Mouse (Mus musculus) forebrain, embryonic 13.5 days (tissue): ENCODE measurements around the gene Slc41a2. TPM values are rescaled to one million over a fixed set of nuclear protein-coding genes. Genes with fewer than 3 reads are reported as not detected.

ENCODE experiments used
- ATAC-seq: fragments of 200-750 bp; cut with Nextera tagmentation; 2 replicates; pipeline ENCODE4 v1.8.0; 2017
- H3K27ac ChIP-seq: fragments of 300-500 bp; sonication (generic); 2 replicates; pipeline ENCODE4 v1.5.1; 2015; ENCODE audit warnings: inconsistent platforms, mild to moderate bottlenecking, moderate library complexity
- H3K27me3 ChIP-seq: fragments of 300-500 bp; sonication (generic); 2 replicates; pipeline ENCODE4 v1.6.1; 2015; ENCODE audit warnings: mild to moderate bottlenecking, inconsistent platforms
- H3K36me3 ChIP-seq: fragments of 300-500 bp; sonication (generic); 2 replicates; pipeline ENCODE4 v1.6.1; 2015; ENCODE audit warnings: mild to moderate bottlenecking, inconsistent platforms; ENCODE audit not compliant: poor library complexity, severe bottlenecking
- H3K4me1 ChIP-seq: fragments of 300-500 bp; sonication (generic); 2 replicates; pipeline ENCODE4 v1.6.1; 2015; ENCODE audit warnings: inconsistent platforms
- H3K4me2 ChIP-seq: fragments of 300-500 bp; sonication (generic); 2 replicates; pipeline ENCODE4 v1.6.1; 2015; ENCODE audit warnings: inconsistent platforms, mild to moderate bottlenecking, moderate library complexity
- H3K4me3 ChIP-seq: fragments of 300-500 bp; sonication (generic); 2 replicates; pipeline ENCODE4 v1.5.1; 2015; ENCODE audit warnings: mild to moderate bottlenecking, inconsistent platforms
- H3K9ac ChIP-seq: fragments of 300-500 bp; sonication (generic); 2 replicates; pipeline ENCODE4 v1.6.1; 2015; ENCODE audit warnings: mild to moderate bottlenecking, inconsistent platforms
- H3K9me3 ChIP-seq: fragments of 300-500 bp; sonication (generic); replicated peaks from 2 replicates; pipeline ENCODE4 v1.6.1; 2016; ENCODE audit warnings: inconsistent platforms
- WGBS: fragments of 180-500 bp; shearing (Covaris S2); methylation state at CpG from one replicate; pipeline ENCODE4 v1.1.7; 2015; 5-methylcytosine and 5-hydroxymethylcytosine counted together
- polyA plus RNA-seq: library from polyadenylated mRNA; unstranded; fragments of >200 nt; fragmentation: Nextera tagmentation; extraction: Ambion mirVana; gene quantifications from 2 replicates; pipeline ENCODE4 v1.2.1, GENCODE M21; 2015

Slc41a2 gene
- polyA plus RNA-seq, 1 experiment from 2014 or later: 0.92 TPM

DNA sequence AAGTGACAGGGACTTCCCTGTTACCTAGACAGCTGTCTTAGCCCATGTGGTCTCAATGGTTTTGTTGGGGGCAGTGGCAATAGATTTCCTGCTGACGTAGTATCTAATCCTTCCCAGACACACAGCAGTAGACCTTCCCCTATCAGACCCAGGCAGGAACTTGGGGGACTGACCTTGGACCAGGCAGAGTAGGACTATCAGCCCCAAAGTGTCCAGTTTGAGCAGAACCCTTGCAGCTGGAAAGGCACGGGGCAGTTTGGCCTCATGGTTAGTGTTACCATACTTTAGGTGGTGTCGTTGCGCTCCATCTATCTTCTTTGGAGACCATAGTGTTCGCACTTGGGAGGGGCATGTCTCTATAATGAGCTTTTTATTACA is 8.7 kb upstream of the Slc41a2 start:
- H3K4me2 ChIP-seq: no peak overlapping the region
- no peaks in the 10 kb centered on the region for H3K9me3 ChIP-seq
- ATAC-seq: no peak
- no peak overlapping the region for H3K9ac ChIP-seq
- WGBS: 86% methylated on average over 5 of the region's 5 CpGs
- H3K4me3 ChIP-seq: no peak overlapping the region
- no peaks in the 10 kb centered on the region for H3K27me3 ChIP-seq
- no peak overlapping the region for H3K27ac ChIP-seq
- no peaks in the 10 kb centered on the region for H3K4me1 ChIP-seq
- H3K36me3 ChIP-seq: no peaks in the 10 kb centered on the region

GRCm38 (mm10) chr10:83345693-83346358 is 8.1 kb upstream of the Slc41a2 start:
- Histone ChIP-seq H3K27ac (no peak overlapping the region), H3K27me3 (no peaks in the 10 kb centered on the region), H3K9me3 (no peaks in the 10 kb centered on the region), H3K4me1 (no peaks in the 10 kb centered on the region), H3K9ac (no peak overlapping the region), H3K36me3 (no peaks in the 10 kb centered on the region), H3K4me3 (no peak overlapping the region), H3K4me2 (no peak overlapping the region)
- WGBS: 45% methylated on average over 7 of the region's 7 CpGs
- ATAC-seq: no peak

- Histone ChIP-seq H3K4me2 (no peak overlapping the region), H3K9me3 (no peaks in the 10 kb centered on the region), H3K36me3 (no peaks in the 10 kb centered on the region), H3K4me3 (no peak overlapping the region), H3K4me1 (no peaks in the 10 kb centered on the region), H3K9ac (no peak overlapping the region), H3K27me3 (peaks cover 10% of the 10 kb centered on the region; the same call in 1 of the 2 replicates), H3K27ac (no peak overlapping the region)
- WGBS: 45% methylated on average over 2 of the region's 2 CpGs
- ATAC-seq: no peak
These were observed 6.4 kb upstream of the Slc41a2 start for GRCm38 (mm10) chr10:83343828-83344685.

DNA sequence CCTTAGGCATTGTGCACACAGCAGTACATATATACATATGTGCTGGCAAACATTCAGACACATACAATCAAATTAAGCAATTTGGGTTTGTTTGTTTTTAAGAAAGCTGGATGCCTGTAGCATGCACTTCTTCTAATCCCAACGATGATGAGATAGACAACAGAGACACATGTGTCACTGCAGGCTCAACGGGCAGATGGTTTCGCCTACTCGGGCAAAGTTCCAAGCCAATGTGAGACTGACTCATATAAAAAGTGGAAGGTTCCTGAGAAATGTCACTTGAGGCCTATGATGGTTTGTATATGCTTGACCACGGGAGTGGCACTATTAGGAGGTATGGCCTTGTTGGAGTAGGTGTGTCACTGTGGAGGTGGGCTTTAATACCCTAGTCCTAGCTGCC is 5.5 kb upstream of the Slc41a2 start:
- ATAC-seq: no peak
- no peaks in the 10 kb centered on the region for H3K36me3 ChIP-seq
- peaks cover 16% of the 10 kb centered on the region; the same call in 1 of the 2 replicates for H3K27me3 ChIP-seq
- no peak overlapping the region for H3K4me3 ChIP-seq
- H3K4me2 ChIP-seq: no peak overlapping the region
- H3K9ac ChIP-seq: no peak overlapping the region
- WGBS: 87% methylated on average over 5 of the region's 5 CpGs
- H3K9me3 ChIP-seq: no peaks in the 10 kb centered on the region
- H3K4me1 ChIP-seq: no peaks in the 10 kb centered on the region
- no peak overlapping the region for H3K27ac ChIP-seq

GRCm38 (mm10) chr10:83341226-83341625 is 3.5 kb upstream of the Slc41a2 start:
- H3K4me3 ChIP-seq: no peak overlapping the region
- H3K4me2 ChIP-seq: no peak overlapping the region
- peaks cover 24% of the 10 kb centered on the region for H3K27me3 ChIP-seq
- WGBS: 46% methylated on average over 2 of the region's 2 CpGs
- H3K4me1 ChIP-seq: peaks cover 10% of the 10 kb centered on the region
- H3K27ac ChIP-seq: no peak overlapping the region
- H3K36me3 ChIP-seq: no peaks in the 10 kb centered on the region
- no peaks in the 10 kb centered on the region for H3K9me3 ChIP-seq
- H3K9ac ChIP-seq: no peak overlapping the region
- no peak for ATAC-seq

GRCm38 (mm10) chr10:83337971-83338598 is 403 bp upstream of the Slc41a2 start:
- 46% methylated on average over 8 of the region's 9 CpGs for WGBS
- no peaks in the 10 kb centered on the region for H3K9me3 ChIP-seq
- ATAC-seq: no peak; the same call in 1 of the 2 replicates
- peak overlapping the region; percentile 55 for H3K4me3 ChIP-seq
- H3K27ac ChIP-seq: peak overlapping the region; percentile 37; the same call in 1 of the 2 replicates
- no peaks in the 10 kb centered on the region for H3K36me3 ChIP-seq
- H3K4me1 ChIP-seq: peaks cover 12% of the 10 kb centered on the region
- peaks cover 49% of the 10 kb centered on the region for H3K27me3 ChIP-seq
- H3K9ac ChIP-seq: peak overlapping the region; percentile 74
- peak overlapping the region; percentile 91 for H3K4me2 ChIP-seq

GRCm38 (mm10) chr10:83336336-83336735 is 1.3 kb downstream of the Slc41a2 start:
- H3K4me2 ChIP-seq: peak overlapping the region; percentile 32
- no peak overlapping the region for H3K27ac ChIP-seq
- H3K27me3 ChIP-seq: peaks cover 49% of the 10 kb centered on the region
- no peak for ATAC-seq
- WGBS: 12% methylated on average over 7 of the region's 7 CpGs
- H3K4me3 ChIP-seq: no peak overlapping the region
- no peak overlapping the region for H3K9ac ChIP-seq
- H3K4me1 ChIP-seq: peaks cover 12% of the 10 kb centered on the region
- no peaks in the 10 kb centered on the region for H3K36me3 ChIP-seq
- no peaks in the 10 kb centered on the region for H3K9me3 ChIP-seq

- Histone ChIP-seq H3K36me3 (no peaks in the 10 kb centered on the region), H3K4me3 (no peak overlapping the region), H3K4me1 (peaks cover 8% of the 10 kb centered on the region; the same call in 1 of the 2 replicates), H3K27ac (no peak overlapping the region), H3K9me3 (no peaks in the 10 kb centered on the region), H3K27me3 (peaks cover 28% of the 10 kb centered on the region), H3K9ac (no peak overlapping the region), H3K4me2 (no peak overlapping the region)
- WGBS: 90% methylated on average over 11 of the region's 11 CpGs
- no peak for ATAC-seq
These were observed 5.1 kb downstream of the Slc41a2 start for GRCm38 (mm10) chr10:83332581-83332980.

DNA sequence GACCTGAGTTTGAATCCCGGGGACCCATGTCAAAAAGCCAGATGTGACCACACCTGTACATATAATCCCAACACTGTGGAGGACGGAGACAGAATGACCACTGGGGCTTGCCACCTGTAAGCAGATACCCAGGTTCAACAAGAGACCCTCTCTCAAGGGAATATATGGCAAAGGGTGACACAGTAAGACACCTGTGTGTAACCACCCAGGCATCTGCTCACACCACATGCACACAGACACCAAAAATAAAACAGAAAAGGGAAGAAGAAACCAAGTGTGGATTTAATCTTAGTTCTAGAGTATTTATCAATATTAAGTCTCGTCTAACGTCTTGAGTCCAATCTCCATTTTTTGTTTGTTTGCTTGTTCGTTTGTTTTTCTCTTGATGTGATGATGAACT is 5.9 kb downstream of the Slc41a2 start:
- Histone ChIP-seq H3K9ac (no peak overlapping the region), H3K27me3 (peaks cover 28% of the 10 kb centered on the region), H3K4me1 (0 out of 2 replicates have a peak, but pooled peaks cover 5% of the 10 kb centered on the region), H3K4me3 (no peak overlapping the region), H3K36me3 (no peaks in the 10 kb centered on the region), H3K27ac (no peak overlapping the region), H3K9me3 (no peaks in the 10 kb centered on the region), H3K4me2 (no peak overlapping the region)
- WGBS: 90% methylated on average over 5 of the region's 5 CpGs
- no peak for ATAC-seq

- Histone ChIP-seq H3K4me1 (no peaks in the 10 kb centered on the region), H3K9ac (no peak overlapping the region), H3K4me2 (no peak overlapping the region), H3K27me3 (peaks cover 17% of the 10 kb centered on the region), H3K27ac (no peak overlapping the region), H3K4me3 (no peak overlapping the region), H3K36me3 (no peaks in the 10 kb centered on the region), H3K9me3 (no peaks in the 10 kb centered on the region)
- ATAC-seq: no peak
- whole genome bisulfite sequencing: 79% methylated on average over 6 of the region's 6 CpGs
These were observed 7.3 kb downstream of the Slc41a2 start for GRCm38 (mm10) chr10:83330336-83330735.

GRCm38 (mm10) chr10:83328791-83329190 is 8.9 kb downstream of the Slc41a2 start:
- 74% methylated on average over 5 of the region's 5 CpGs for WGBS
- no peak for ATAC-seq
- no peak overlapping the region for H3K27ac ChIP-seq
- H3K4me2 ChIP-seq: no peak overlapping the region
- peaks cover 2% of the 10 kb centered on the region for H3K27me3 ChIP-seq
- H3K36me3 ChIP-seq: no peaks in the 10 kb centered on the region
- H3K4me3 ChIP-seq: no peak overlapping the region
- H3K9me3 ChIP-seq: no peaks in the 10 kb centered on the region
- no peaks in the 10 kb centered on the region for H3K4me1 ChIP-seq
- H3K9ac ChIP-seq: no peak overlapping the region

- ATAC-seq: no peak
These were observed 10.9 kb downstream of the Slc41a2 start for GRCm38 (mm10) chr10:83326648-83327285.

More at GRCm38 (mm10) chr10:83326648-83327285, 10.9 kb downstream of the Slc41a2 start:
- Histone ChIP-seq H3K4me3 (no peak overlapping the region), H3K4me1 (no peaks in the 10 kb centered on the region), H3K4me2 (no peak overlapping the region), H3K9ac (no peak overlapping the region), H3K36me3 (no peaks in the 10 kb centered on the region), H3K27me3 (0 out of 2 replicates have a peak, but pooled peaks cover 6% of the 10 kb centered on the region), H3K27ac (no peak overlapping the region), H3K9me3 (no peaks in the 10 kb centered on the region)
- WGBS: 90% methylated on average over 14 of the region's 14 CpGs
